Mouse (Mus musculus): ENCODE results near the gene Gm5862. TPM values are rescaled to one million over a fixed set of nuclear protein-coding genes. Genes with fewer than 3 reads are reported as not detected.
"Not testable (repeated sequence)": the region's sequence is repeated elsewhere in the genome, so short reads cannot be mapped to it uniquely, and the experiment has no call there.

The Gm5862 gene
- not detected in 2 replicates for total RNA-seq (2014; rRNA removed)
- not detected in 2 replicates for polyA plus RNA-seq (2015; fragmentation: Nextera tagmentation; extraction: Ambion mirVana)

DNA sequence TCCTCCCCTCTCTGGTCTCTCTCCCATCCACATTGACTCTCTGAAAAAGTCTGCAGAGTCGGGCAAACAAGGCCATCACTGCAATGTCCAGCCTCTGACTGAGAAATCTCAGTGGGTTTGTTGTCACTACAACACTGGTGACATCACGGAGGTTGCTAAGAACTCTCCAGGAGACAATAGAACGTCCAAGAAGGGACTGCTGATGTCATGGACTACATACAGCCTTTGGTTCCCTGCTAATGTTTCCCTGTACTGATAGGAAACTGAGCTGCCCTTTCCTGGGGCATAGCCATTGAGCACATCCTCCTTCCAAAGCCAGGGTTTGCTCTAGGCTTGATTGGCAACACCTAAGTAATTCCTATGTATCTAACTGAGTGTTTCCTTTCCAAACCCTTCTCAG lies at the start of gene Gm5862:
Gene Gm5862 (minus strand): TSS at position 101 of the 400 bp plus-strand sequence.
- DNase-seq (ENCODE audit: low spot score); H3K9me3 ChIP-seq (ENCODE audit: low read length); H3K27ac ChIP-seq (ENCODE audit: low read depth, low read length); H3K4me1 ChIP-seq (ENCODE audit: insufficient read depth, low read length); ATAC-seq (ENCODE audit: low FRiP score); H3K9ac ChIP-seq (replicated peaks; ENCODE audit: low read length, poor library complexity, severe bottlenecking); H3K4me2 ChIP-seq (ENCODE audit: low read depth, low read length, poor library complexity, severe bottlenecking); H3K27me3 ChIP-seq (ENCODE audit: insufficient read depth, low read length); H3K36me3 ChIP-seq (ENCODE audit: insufficient read depth, low read length); H3K4me3 ChIP-seq (ENCODE audit: low read depth, low read length): not testable (repeated sequence)
- no CpG with 5 or more reads among the region's 3 CpGs for WGBS

DNA sequence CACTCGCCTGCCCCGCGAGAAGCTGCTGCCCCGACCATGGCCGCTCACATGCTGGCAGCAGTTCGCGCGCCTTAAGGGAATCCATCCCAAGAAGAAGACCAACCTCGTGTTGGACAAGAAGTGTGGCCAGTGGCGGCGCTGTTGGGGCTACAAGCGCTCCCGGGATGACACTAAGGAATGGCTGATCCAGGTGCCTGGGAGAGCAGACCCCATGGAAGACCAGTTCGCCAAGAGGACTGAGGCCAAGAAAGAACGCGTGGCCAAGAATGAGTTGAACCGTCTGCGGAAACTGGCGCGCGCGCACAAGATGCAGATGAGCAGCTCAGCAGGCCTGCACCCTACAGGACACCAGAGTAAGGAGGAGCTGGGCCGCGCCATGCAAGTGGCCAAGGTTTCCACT lies 48.0 kb upstream of the Gm5862 start:
- Histone ChIP-seq H3K27me3 (ENCODE audit: insufficient read depth, low read length) (no peaks in the 10 kb centered on the region), H3K4me2 (ENCODE audit: low read depth, low read length, poor library complexity, severe bottlenecking) (no peak overlapping the region), H3K36me3 (ENCODE audit: insufficient read depth, low read length) (no peaks in the 10 kb centered on the region), H3K27ac (ENCODE audit: low read depth, low read length) (no peak overlapping the region), H3K9me3 (ENCODE audit: low read length) (no peaks in the 10 kb centered on the region), H3K9ac (replicated peaks; ENCODE audit: low read length, poor library complexity, severe bottlenecking) (no peak overlapping the region), H3K4me3 (ENCODE audit: low read depth, low read length) (no peak overlapping the region), H3K4me1 (ENCODE audit: insufficient read depth, low read length) (no peaks in the 10 kb centered on the region)
- ATAC-seq (ENCODE audit: low FRiP score) (no peak), DNase-seq (ENCODE audit: low spot score) (no peak)
- WGBS = 92% methylated on average over 24 of the region's 24 CpGs
- no peak for TF ChIP-seq CTCF (IDR thresholded peaks at IDR 0.05)

GRCm38 (mm10) chr5:26058481-26058880 lies 35.8 kb upstream of the Gm5862 start, which contains the start of gene Gm7347:
Gm7347 (minus strand) TSS chr5:26058581.
- not testable (repeated sequence) for H3K4me2 ChIP-seq (ENCODE audit: low read depth, low read length, poor library complexity, severe bottlenecking); H3K9me3 ChIP-seq (ENCODE audit: low read length); DNase-seq (ENCODE audit: low spot score); H3K4me3 ChIP-seq (ENCODE audit: low read depth, low read length); H3K36me3 ChIP-seq (ENCODE audit: insufficient read depth, low read length); H3K4me1 ChIP-seq (ENCODE audit: insufficient read depth, low read length); H3K27ac ChIP-seq (ENCODE audit: low read depth, low read length); H3K27me3 ChIP-seq (ENCODE audit: insufficient read depth, low read length); ATAC-seq (ENCODE audit: low FRiP score); H3K9ac ChIP-seq (replicated peaks; ENCODE audit: low read length, poor library complexity, severe bottlenecking)
- no CpG with 5 or more reads among the region's 2 CpGs for WGBS

DNA sequence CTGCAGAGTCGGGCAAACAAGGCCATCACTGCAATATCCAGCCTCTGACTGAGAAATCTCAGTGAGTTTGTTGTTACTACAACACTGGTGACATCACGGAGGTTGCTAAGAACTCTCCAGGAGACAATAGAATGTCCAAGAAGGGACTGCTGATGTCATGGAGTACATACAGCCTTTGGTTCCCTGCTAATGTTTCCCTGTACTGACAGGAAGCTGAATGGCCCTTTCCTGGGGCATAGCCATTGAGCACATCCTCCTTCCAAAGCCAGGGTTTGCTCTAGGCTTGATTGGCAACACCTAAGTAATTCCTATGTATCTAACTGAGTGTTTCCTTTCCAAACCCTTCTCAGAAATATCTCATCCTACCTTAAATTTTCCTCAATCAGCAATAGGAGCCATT lies 16.7 kb upstream of the Gm5862 start, which contains the start of gene Speer4a:
Gene Speer4a (minus strand): TSS at position 101 of the 400 bp plus-strand sequence.
- DNase-seq (ENCODE audit: low spot score); ATAC-seq (ENCODE audit: low FRiP score); H3K27ac ChIP-seq (ENCODE audit: low read depth, low read length); H3K4me2 ChIP-seq (ENCODE audit: low read depth, low read length, poor library complexity, severe bottlenecking); H3K4me3 ChIP-seq (ENCODE audit: low read depth, low read length); H3K4me1 ChIP-seq (ENCODE audit: insufficient read depth, low read length); H3K36me3 ChIP-seq (ENCODE audit: insufficient read depth, low read length); H3K27me3 ChIP-seq (ENCODE audit: insufficient read depth, low read length); H3K9me3 ChIP-seq (ENCODE audit: low read length); H3K9ac ChIP-seq (replicated peaks; ENCODE audit: low read length, poor library complexity, severe bottlenecking): not testable (repeated sequence)
- 70% methylated on average over 2 of the region's 2 CpGs for WGBS

- peak overlapping the region; percentile 82; the same call in 1 of the 2 replicates for H3K4me2 ChIP-seq (ENCODE audit: low read depth, low read length, poor library complexity, severe bottlenecking)
Measured at GRCm38 (mm10) chr5:26007697-26008096, 15.0 kb downstream of the Gm5862 start.

DNA sequence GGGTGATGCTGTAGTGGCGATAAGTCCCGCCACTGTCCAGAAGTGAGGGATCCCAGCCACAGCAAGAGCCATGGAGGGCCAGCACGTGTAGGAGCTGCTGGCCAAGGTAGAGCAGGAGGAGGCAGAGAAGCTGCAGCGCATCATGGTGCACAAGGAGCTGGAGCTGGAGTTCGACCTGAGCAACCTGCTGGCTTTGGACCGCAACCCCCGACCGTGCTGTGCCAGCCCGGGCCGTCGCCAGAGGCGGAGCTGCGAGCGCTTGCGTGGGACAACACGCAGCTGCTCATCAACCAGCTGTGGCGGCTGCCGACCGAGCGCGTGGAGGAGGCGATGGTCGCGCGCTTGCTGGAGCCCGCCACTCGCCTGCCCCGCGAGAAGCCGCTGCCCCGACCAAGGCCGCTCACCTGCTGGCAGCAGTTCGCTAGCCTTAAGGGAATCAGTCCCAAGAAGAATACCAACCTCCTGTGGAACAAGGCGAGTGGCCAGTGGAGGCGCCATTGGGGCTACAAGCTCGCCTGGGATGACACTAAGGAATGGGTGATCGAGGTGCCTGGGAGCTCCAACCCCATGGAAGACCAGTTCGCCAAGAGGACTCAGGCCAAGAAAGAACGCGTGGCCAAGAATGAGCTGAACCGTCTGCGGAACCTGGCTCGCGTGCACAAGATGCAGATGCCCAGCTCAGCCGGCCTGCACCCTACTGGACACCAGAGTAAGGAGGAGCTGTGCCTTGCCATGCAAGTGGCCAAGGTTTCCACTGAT lies 15.6 kb downstream of the Gm5862 start:
- H3K27ac ChIP-seq (ENCODE audit: low read depth, low read length); H3K27me3 ChIP-seq (ENCODE audit: insufficient read depth, low read length); H3K9me3 ChIP-seq (ENCODE audit: low read length); H3K36me3 ChIP-seq (ENCODE audit: insufficient read depth, low read length); H3K4me1 ChIP-seq (ENCODE audit: insufficient read depth, low read length): not testable (repeated sequence)
- TF ChIP-seq CTCF (IDR thresholded peaks at IDR 0.05) = peak; percentile 57
- Histone ChIP-seq H3K4me3 (ENCODE audit: low read depth, low read length) (peak overlapping the region; percentile 51), H3K4me2 (ENCODE audit: low read depth, low read length, poor library complexity, severe bottlenecking) (peak overlapping the region; percentile 82), H3K9ac (replicated peaks; ENCODE audit: low read length, poor library complexity, severe bottlenecking) (peak overlapping the region; percentile 46)
- DNase-seq (ENCODE audit: low spot score) (peak; percentile 66), ATAC-seq (ENCODE audit: low FRiP score) (peak; percentile 91)
- WGBS = 21% methylated on average over 44 of the region's 45 CpGs

More at GRCm38 (mm10) chr5:26007697-26008096, 15.0 kb downstream of the Gm5862 start:
- not testable (repeated sequence) for H3K9me3 ChIP-seq (ENCODE audit: low read length); H3K4me1 ChIP-seq (ENCODE audit: insufficient read depth, low read length); H3K36me3 ChIP-seq (ENCODE audit: insufficient read depth, low read length); H3K27ac ChIP-seq (ENCODE audit: low read depth, low read length); H3K9ac ChIP-seq (replicated peaks; ENCODE audit: low read length, poor library complexity, severe bottlenecking); DNase-seq (ENCODE audit: low spot score); H3K27me3 ChIP-seq (ENCODE audit: insufficient read depth, low read length); ATAC-seq (ENCODE audit: low FRiP score)
- H3K4me3 ChIP-seq (ENCODE audit: low read depth, low read length) = peak overlapping the region; percentile 51
- WGBS = 70% methylated on average over 6 of the region's 7 CpGs

DNA sequence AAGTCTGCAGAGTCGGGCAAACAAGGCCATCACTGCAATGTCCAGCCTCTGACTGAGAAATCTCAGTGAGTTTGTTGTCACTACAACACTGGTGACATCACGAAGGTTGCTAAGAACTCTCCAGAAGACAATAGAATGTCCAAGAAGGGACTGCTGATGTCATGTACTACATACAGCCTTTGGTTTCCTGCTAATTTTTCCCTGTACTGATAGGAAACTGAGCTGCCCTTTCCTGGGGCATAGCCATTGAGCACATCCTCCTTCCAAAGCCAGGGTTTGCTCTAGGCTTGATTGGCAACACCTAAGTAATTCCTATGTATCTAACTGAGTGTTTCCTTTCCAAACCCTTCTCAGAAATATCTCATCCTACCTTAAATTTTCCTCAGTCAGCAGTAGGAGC lies 18.0 kb downstream of the Gm5862 start, which contains the start of gene Gm1979:
Gene Gm1979 (minus strand): TSS at position 101 of the 400 bp plus-strand sequence.
- H3K4me3 ChIP-seq (ENCODE audit: low read depth, low read length); H3K27me3 ChIP-seq (ENCODE audit: insufficient read depth, low read length); DNase-seq (ENCODE audit: low spot score): not testable (repeated sequence)

GRCm38 (mm10) chr5:25988550-25988949 lies 34.2 kb downstream of the Gm5862 start, which contains the start of gene Gm21698:
Gm21698 (minus strand) TSS chr5:25988650.
- no CpG with 5 or more reads among the region's 3 CpGs for WGBS
- DNase-seq (ENCODE audit: low spot score); H3K36me3 ChIP-seq (ENCODE audit: insufficient read depth, low read length); ATAC-seq (ENCODE audit: low FRiP score); H3K4me1 ChIP-seq (ENCODE audit: insufficient read depth, low read length); H3K9ac ChIP-seq (replicated peaks; ENCODE audit: low read length, poor library complexity, severe bottlenecking); H3K27ac ChIP-seq (ENCODE audit: low read depth, low read length); H3K9me3 ChIP-seq (ENCODE audit: low read length); H3K4me3 ChIP-seq (ENCODE audit: low read depth, low read length); H3K27me3 ChIP-seq (ENCODE audit: insufficient read depth, low read length); H3K4me2 ChIP-seq (ENCODE audit: low read depth, low read length, poor library complexity, severe bottlenecking): not testable (repeated sequence)

More for the DNA sequence above, 18.0 kb downstream of the Gm5862 start, which contains the start of gene Gm1979:
- H3K36me3 ChIP-seq (ENCODE audit: insufficient read depth, low read length); H3K27ac ChIP-seq (ENCODE audit: low read depth, low read length); H3K4me2 ChIP-seq (ENCODE audit: low read depth, low read length, poor library complexity, severe bottlenecking); H3K9ac ChIP-seq (replicated peaks; ENCODE audit: low read length, poor library complexity, severe bottlenecking); ATAC-seq (ENCODE audit: low FRiP score); H3K4me1 ChIP-seq (ENCODE audit: insufficient read depth, low read length); H3K9me3 ChIP-seq (ENCODE audit: low read length): not testable (repeated sequence)
- WGBS = 88% methylated on average over 1 of the region's 2 CpGs
